Mouse (Mus musculus): Measurements from ENCODE around the gene Lamb1.

GRCm38 (mm10) chr12:31299126-31299525 lies 34.1 kb downstream of the Lamb1 start:
- TF ChIP-seq GATA1 (IDR thresholded peaks at IDR 0.05; ENCODE audit: low read length): no peak
- no peak for TF ChIP-seq TAL1 (IDR thresholded peaks at IDR 0.05; ENCODE audit: low read length)

Measured in erythroblast, embryonic 14.5 days (primary cell).